Mouse (Mus musculus): ENCODE data around the gene Ly6g5c.

DNA sequence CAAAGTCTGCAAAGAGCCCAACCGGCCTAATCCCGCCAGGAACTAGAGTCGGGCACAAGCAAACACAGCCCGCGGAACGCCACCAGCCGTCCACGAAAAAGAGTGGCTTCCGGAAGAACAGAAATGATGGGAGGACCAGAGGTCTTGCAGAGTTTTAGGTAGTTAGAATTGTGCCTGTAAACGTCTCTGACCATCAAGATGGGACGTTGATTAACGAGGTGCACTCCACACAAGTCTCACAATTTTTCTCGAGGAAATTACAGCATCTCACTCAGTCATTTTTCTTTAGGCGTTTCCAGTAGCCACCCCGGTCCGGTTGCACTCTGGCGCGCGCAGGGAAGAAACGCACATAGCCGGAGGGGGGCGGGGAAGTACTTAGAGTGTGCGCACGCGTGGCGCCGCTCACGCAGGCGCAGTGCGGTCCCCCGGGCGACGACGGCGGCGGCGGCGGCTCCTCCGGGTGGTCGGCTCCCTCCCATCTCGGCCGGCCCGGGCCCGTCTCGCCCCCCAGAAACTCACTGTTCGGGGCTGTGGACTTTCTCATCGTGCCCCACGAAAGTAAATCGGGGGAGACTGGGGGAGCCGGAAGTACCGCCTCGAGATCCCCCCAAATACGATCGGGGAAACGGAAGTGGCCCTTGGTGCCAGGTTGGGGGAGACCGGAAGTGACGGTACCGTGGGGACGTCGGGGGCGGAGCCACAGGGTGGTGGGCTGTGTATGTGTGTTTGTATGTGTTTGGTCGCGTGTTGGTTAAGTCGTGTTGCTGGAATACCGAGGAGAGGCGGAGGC, 26.9 kb downstream of the Ly6g5c start, which contains the start of gene Bag6:
- TF ChIP-seq POLR2A (IDR thresholded peaks at IDR 0.05; ENCODE audit: borderline replicate concordance, low read depth, low read length) (no peak), CTCF (IDR thresholded peaks at IDR 0.05; ENCODE audit: low read depth, low read length) (no peak)
